Mouse (Mus musculus): ENCODE measurements around the gene Prex1. TPM values are rescaled to one million over a fixed set of nuclear protein-coding genes. Genes with fewer than 3 reads are reported as not detected.
A peak's percentile ranks its signal among the peaks of the same experiment; 100 is the strongest.

The Prex1 gene
- polyA plus RNA-seq, 1 experiment = 4.7 TPM

DNA sequence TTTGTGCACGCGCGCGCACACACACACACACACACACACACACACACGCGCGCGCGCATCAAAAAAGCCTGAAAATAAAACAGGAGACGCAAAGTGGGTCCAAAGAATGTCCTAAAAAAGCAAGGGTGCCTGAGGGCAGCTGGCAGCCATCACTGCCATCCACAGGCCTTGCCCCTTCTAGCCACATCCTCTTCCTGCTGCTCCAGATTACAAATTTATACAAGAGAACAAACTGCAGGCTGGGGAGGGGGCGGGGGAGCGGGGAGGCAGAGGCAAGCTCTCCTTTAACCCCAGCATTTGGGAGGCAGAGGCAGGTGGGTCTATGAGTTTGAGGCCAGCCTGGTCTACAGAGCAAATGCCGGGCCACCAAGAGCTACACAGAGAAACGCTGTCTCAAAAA is 42.0 kb downstream of the Prex1 start:
- peaks cover 32% of the 10 kb centered on the region for H3K36me3 ChIP-seq (ENCODE audit: control insufficient read depth)
- H3K27me3 ChIP-seq (ENCODE audit: control insufficient read depth) = no peaks in the 10 kb centered on the region; the same call in 1 of the 2 replicates
- TF ChIP-seq GATA1 (IDR thresholded peaks at IDR 0.05; ENCODE audit: low read length) (no peak), TAL1 (IDR thresholded peaks at IDR 0.05; ENCODE audit: low read length) (no peak)
- H3K9me3 ChIP-seq (ENCODE audit: control insufficient read depth, low read length) = no peaks in the 10 kb centered on the region
- no peak overlapping the region for H3K4me3 ChIP-seq (replicated peaks)
- H3K4me1 ChIP-seq (ENCODE audit: control insufficient read depth) = peaks cover 49% of the 10 kb centered on the region

DNA sequence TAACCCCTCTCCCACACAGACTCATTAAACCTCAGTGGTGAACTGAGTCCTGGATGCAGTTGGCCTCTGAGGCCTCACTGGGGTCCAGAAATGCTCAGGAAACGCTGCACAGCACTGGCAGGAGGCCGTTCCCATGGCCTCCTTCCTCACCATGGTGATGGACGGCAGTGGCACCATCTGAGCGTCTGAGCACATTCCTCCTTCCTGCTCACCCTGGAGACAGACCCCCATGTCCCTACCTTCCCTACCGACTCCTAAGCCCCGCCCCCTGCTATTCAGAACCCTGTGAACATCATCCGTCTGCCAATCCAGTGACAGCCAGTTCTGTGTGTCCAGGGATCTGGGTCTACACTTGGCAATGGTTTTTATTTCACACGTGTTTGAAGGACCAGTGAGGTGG is 42.6 kb downstream of the Prex1 start:
- TF ChIP-seq GATA1 (IDR thresholded peaks at IDR 0.05; ENCODE audit: low read length) (no peak), TAL1 (IDR thresholded peaks at IDR 0.05; ENCODE audit: low read length) (no peak)
- H3K4me3 ChIP-seq (replicated peaks) = no peak overlapping the region
- no peaks in the 10 kb centered on the region for H3K9me3 ChIP-seq (ENCODE audit: control insufficient read depth, low read length)
- no peaks in the 10 kb centered on the region; the same call in 1 of the 2 replicates for H3K27me3 ChIP-seq (ENCODE audit: control insufficient read depth)
- peaks cover 51% of the 10 kb centered on the region for H3K4me1 ChIP-seq (ENCODE audit: control insufficient read depth)
- peaks cover 38% of the 10 kb centered on the region for H3K36me3 ChIP-seq (ENCODE audit: control insufficient read depth)

DNA sequence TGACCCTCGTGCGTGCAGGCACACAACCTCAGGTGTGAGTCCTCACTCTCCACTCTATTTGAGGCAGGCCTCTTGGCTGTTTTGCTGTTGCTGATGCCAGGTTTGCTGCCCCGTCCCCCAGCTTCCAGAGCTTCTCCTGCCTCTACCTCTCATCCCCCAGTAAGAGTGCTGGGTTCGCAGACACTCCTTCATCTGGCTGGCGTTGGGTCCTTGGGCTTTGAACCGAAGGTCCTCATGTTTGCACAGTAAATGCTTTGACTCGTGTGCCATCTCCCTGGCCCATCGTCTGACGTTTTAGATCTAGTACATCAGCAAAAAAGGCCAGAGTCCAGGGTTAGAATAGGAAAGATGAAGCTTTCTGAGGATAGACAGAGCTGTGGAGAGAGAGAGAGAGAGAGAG is 43.7 kb downstream of the Prex1 start:
- no peak overlapping the region for H3K4me3 ChIP-seq (replicated peaks)
- H3K36me3 ChIP-seq (ENCODE audit: control insufficient read depth) = peaks cover 43% of the 10 kb centered on the region
- H3K9me3 ChIP-seq (ENCODE audit: control insufficient read depth, low read length) = no peaks in the 10 kb centered on the region
- no peak for TF ChIP-seq TAL1 (IDR thresholded peaks at IDR 0.05; ENCODE audit: low read length)
- no peak for TF ChIP-seq GATA1 (IDR thresholded peaks at IDR 0.05; ENCODE audit: low read length)
- H3K27me3 ChIP-seq (ENCODE audit: control insufficient read depth) = no peaks in the 10 kb centered on the region; the same call in 1 of the 2 replicates
- H3K4me1 ChIP-seq (ENCODE audit: control insufficient read depth) = peaks cover 52% of the 10 kb centered on the region

DNA sequence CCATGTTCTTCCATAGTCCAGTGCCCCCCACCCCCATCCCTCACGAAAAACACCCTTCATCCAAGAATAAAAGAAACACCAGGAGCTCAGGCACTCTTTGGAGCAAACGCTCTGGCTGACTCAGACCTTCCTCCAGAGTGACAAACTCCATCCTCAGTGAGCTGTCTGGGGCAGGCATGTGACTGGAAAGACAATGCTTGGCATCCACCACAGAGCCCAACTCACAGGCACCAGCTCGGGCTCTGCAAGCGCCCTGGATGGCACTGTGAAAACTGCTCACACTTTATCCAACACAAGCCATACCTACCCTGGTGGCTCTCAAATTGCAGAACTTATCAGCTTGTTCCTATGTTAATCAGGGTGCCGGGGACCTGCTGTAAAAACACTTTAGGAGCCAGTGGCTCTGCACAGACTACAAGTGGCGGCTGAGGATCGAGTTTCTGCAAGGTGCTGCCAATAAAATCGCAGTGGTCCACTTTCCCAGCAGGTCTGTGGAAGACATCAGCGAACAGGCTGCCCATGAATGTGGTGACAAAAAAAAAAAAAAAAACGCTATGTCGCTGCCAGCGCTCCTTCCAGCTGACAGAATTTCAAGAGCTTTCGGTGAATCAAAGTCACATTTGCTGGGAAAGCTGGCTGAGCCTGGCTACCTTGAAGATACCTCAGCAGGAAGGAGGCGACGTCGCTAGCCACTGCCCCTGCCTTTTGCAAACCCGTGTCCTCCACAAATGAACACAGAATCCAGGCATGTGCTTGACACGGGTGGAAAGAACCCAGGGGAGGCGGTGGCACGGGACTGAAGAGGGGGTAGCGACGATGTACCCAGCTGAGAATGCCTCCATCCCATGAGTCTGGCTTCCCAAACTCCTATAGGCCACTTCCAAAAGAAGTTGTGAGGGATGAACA is 45.6 kb downstream of the Prex1 start:
- Histone ChIP-seq H3K9me3 (ENCODE audit: control insufficient read depth, low read length) (no peaks in the 10 kb centered on the region), H3K36me3 (ENCODE audit: control insufficient read depth) (peaks cover 52% of the 10 kb centered on the region)

DNA sequence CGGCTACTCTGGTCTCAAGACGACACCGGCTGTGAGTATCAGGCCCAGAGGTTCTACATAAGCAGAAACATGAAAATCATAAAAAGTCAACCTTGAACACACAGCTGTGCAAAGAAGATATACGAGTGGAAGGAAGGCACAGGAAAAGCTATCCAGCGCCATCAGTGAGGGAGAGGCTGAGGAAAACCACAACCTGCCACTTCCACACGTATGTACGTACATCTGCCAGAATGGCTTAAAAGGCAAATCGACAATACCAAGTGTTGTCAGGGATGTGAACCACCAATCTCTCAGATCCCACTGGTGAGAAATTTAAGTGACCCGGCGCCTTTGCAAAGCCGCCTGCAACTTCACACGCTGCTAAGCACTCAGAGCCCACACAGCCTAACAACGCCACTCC is 47.5 kb downstream of the Prex1 start:
- Histone ChIP-seq H3K4me1 (ENCODE audit: control insufficient read depth) (peaks cover 53% of the 10 kb centered on the region), H3K4me3 (replicated peaks) (no peak overlapping the region), H3K9me3 (ENCODE audit: control insufficient read depth, low read length) (no peaks in the 10 kb centered on the region), H3K36me3 (ENCODE audit: control insufficient read depth) (peaks cover 46% of the 10 kb centered on the region), H3K27me3 (ENCODE audit: control insufficient read depth) (no peaks in the 10 kb centered on the region; the same call in 1 of the 2 replicates)
- TF ChIP-seq TAL1 (IDR thresholded peaks at IDR 0.05; ENCODE audit: low read length) = no peak
- TF ChIP-seq GATA1 (IDR thresholded peaks at IDR 0.05; ENCODE audit: low read length) = no peak

More for the DNA sequence above, 45.6 kb downstream of the Prex1 start:
- H3K4me3 ChIP-seq (replicated peaks) = no peak overlapping the region
- TF ChIP-seq TAL1 (IDR thresholded peaks at IDR 0.05; ENCODE audit: low read length) = no peak
- TF ChIP-seq GATA1 (IDR thresholded peaks at IDR 0.05; ENCODE audit: low read length) = no peak
- H3K27me3 ChIP-seq (ENCODE audit: control insufficient read depth) = no peaks in the 10 kb centered on the region; the same call in 1 of the 2 replicates
- H3K4me1 ChIP-seq (ENCODE audit: control insufficient read depth) = peaks cover 51% of the 10 kb centered on the region

DNA sequence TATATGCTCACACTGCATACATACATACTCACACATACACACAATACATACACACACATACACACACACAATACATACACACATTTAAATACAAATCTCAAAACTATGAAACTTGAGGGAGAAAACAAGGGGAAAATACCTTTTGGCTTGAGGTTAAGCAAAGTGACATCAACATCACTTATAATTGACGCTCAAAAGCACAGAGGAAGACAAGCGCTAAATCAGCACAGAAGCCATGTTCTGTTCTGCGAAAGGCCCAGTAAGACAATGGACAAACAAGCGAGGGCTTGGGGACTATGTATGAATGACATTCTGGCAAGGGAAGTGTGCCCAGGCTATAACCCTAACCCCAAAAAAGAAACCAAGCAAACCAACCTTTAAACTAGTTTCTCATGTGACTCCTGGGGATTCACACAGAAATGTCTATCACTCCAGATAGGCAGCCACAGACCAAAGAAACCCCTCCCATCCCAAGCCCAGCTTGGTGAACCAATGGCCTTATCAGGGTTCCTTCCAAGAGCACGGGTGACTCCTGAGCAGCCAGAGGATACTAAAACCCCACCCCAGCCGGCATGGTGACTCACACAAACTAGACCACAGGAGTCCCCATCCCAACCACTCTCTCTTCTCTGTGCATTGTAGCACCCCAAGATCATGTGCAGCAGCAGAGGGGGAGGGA is 48.2 kb downstream of the Prex1 start:
- peaks cover 51% of the 10 kb centered on the region for H3K4me1 ChIP-seq (ENCODE audit: control insufficient read depth)
- no peak for TF ChIP-seq TAL1 (IDR thresholded peaks at IDR 0.05; ENCODE audit: low read length)
- no peak for TF ChIP-seq GATA1 (IDR thresholded peaks at IDR 0.05; ENCODE audit: low read length)
- H3K4me3 ChIP-seq (replicated peaks) = peak overlapping the region; percentile 21
- peaks cover 46% of the 10 kb centered on the region for H3K36me3 ChIP-seq (ENCODE audit: control insufficient read depth)
- H3K9me3 ChIP-seq (ENCODE audit: control insufficient read depth, low read length) = no peaks in the 10 kb centered on the region
- no peaks in the 10 kb centered on the region for H3K27me3 ChIP-seq (ENCODE audit: control insufficient read depth)

DNA sequence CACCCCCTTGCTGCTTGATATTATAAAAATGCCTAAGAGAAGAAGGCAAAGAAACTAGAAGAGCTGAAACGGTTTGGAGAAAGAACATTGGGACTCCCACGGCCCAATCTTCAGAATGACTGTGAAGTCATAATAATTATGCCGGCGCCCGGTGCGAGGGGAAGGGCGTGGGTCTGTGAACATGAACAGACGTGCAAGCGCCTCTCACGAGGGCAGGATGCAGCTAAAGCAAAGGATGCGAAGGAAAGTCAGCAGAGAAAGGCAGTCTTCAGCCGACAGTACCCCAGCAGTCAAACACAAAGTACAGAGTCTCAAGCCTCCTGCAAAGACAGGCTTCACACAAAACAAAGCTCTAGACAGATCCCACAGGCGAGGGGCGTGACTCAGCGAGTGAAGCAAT is 49.1 kb downstream of the Prex1 start:
- Histone ChIP-seq H3K9me3 (ENCODE audit: control insufficient read depth, low read length) (no peaks in the 10 kb centered on the region), H3K4me1 (ENCODE audit: control insufficient read depth) (peaks cover 46% of the 10 kb centered on the region), H3K4me3 (replicated peaks) (no peak overlapping the region), H3K36me3 (ENCODE audit: control insufficient read depth) (peaks cover 42% of the 10 kb centered on the region), H3K27me3 (ENCODE audit: control insufficient read depth) (no peaks in the 10 kb centered on the region)
- TF ChIP-seq GATA1 (IDR thresholded peaks at IDR 0.05; ENCODE audit: low read length) (no peak), TAL1 (IDR thresholded peaks at IDR 0.05; ENCODE audit: low read length) (no peak)

DNA sequence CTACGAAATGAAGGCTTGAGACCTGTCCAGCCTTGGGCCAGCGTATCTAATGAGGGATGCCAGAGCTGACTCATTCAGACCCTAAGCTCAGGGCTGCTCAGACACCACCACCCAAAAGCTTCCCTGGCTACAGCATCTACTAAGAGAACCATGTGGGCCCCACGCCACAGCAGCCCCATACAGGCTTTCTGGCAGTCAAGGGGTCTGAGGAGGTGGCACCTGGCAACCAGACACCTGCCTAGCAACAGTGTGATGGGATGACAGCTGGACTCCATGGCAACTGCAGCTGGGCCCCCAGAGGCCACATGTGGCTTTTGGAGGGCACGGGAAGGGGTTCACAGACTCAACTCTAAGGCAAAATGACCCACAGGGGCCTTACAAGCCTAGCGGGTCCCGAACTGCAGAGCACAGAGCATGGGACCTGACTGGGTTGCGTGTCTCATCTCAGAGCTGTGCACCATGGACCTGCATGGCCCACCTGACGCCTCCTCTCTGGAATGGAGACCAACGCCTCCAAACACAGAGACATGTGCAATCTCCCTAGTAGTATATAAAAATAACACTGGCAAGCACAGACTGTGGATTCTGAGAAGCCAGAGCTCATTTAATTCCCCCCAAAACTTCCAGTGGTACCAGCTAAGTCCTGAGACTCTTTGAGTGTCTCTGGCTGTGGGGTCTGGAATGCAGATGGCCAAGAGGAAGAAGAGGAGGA is 50.2 kb downstream of the Prex1 start:
- peaks cover 45% of the 10 kb centered on the region for H3K4me1 ChIP-seq (ENCODE audit: control insufficient read depth)
- no peaks in the 10 kb centered on the region for H3K27me3 ChIP-seq (ENCODE audit: control insufficient read depth)
- no peaks in the 10 kb centered on the region for H3K9me3 ChIP-seq (ENCODE audit: control insufficient read depth, low read length)
- no peak for TF ChIP-seq GATA1 (IDR thresholded peaks at IDR 0.05; ENCODE audit: low read length)
- no peak for TF ChIP-seq TAL1 (IDR thresholded peaks at IDR 0.05; ENCODE audit: low read length)
- peaks cover 41% of the 10 kb centered on the region for H3K36me3 ChIP-seq (ENCODE audit: control insufficient read depth)
- no peak overlapping the region for H3K4me3 ChIP-seq (replicated peaks)

Data from erythroblast, embryonic 14.5 days (primary cell).